Mouse (Mus musculus) heart, postnatal 0 days (tissue): ENCODE results near the gene Meis3. TPM values are rescaled to one million over a fixed set of nuclear protein-coding genes. Genes with fewer than 3 reads are reported as not detected.

Experiments
- ATAC-seq: fragments of 200-750 bp; cut with Nextera tagmentation; 2 replicates; pipeline ENCODE4 v1.8.0; 2017; ENCODE audit warnings: low read depth, moderate number of reproducible peaks, moderate library complexity; ENCODE audit not compliant: insufficient read depth
- DNase-seq: peaks from one replicate; pipeline ENCODE4 v3.0.0-alpha.2; 2016; ENCODE audit warnings: low spot score
- H3K27ac ChIP-seq: fragments of 300-500 bp; sonication (generic); 2 replicates; pipeline ENCODE4 v1.5.1; 2014; ENCODE audit warnings: low read depth, mild to moderate bottlenecking
- H3K27me3 ChIP-seq: fragments of 300-500 bp; sonication (generic); 2 replicates; pipeline ENCODE4 v1.6.1; 2014; ENCODE audit warnings: low read length, mixed read lengths; ENCODE audit not compliant: control insufficient read depth, insufficient read depth
- H3K36me3 ChIP-seq: fragments of 300-500 bp; sonication (generic); replicated peaks from 2 replicates; pipeline ENCODE4 v1.6.1; 2014; ENCODE audit warnings: low read length, mixed read lengths; ENCODE audit not compliant: control insufficient read depth, insufficient read depth
- H3K4me1 ChIP-seq: fragments of 300-500 bp; sonication (generic); 2 replicates; pipeline ENCODE4 v1.6.1; 2014; ENCODE audit warnings: antibody characterized with exemption; ENCODE audit not compliant: control insufficient read depth, insufficient read depth
- H3K4me2 ChIP-seq: fragments of 300-500 bp; sonication (generic); 2 replicates; pipeline ENCODE4 v1.6.1; 2014; ENCODE audit warnings: low read depth, mild to moderate bottlenecking, low read length, moderate library complexity
- H3K4me3 ChIP-seq: fragments of 300-500 bp; sonication (generic); 2 replicates; pipeline ENCODE4 v1.5.1; 2014; ENCODE audit warnings: low read depth, low read length
- H3K9ac ChIP-seq: fragments of 300-500 bp; sonication (generic); replicated peaks from 2 replicates; pipeline ENCODE4 v1.6.1; 2014; ENCODE audit warnings: low read depth, low read length, mixed read lengths
- H3K9me3 ChIP-seq: fragments of 300-500 bp; sonication (generic); replicated peaks from 2 replicates; pipeline ENCODE4 v1.6.1; 2016; ENCODE audit warnings: low read length; ENCODE audit not compliant: control insufficient read depth
- CTCF ChIP-seq: IDR thresholded peaks from 2 replicates; pipeline ENCODE4 v1.5.1; 2016; ENCODE audit warnings: antibody characterized with exemption, control low read depth, low read depth
- EP300 ChIP-seq: IDR thresholded peaks from 2 replicates; pipeline ENCODE4 v1.6.1; 2016; ENCODE audit warnings: antibody characterized with exemption, low read depth
- WGBS: fragments of 180-500 bp; shearing (Covaris S2); extraction: QIAGEN DNeasy Blood & Tissue Kit; methylation state at CpG from one replicate; pipeline ENCODE4 v1.1.7; 2014; 5-methylcytosine and 5-hydroxymethylcytosine counted together
- polyA plus RNA-seq: library from polyadenylated mRNA; unstranded; fragments of >200 nt; fragmentation: Nextera tagmentation; extraction: Ambion mirVana; gene quantifications from 2 replicates; pipeline ENCODE4 v1.2.1, GENCODE M21; 2015
- total RNA-seq: library from RNA; depleted of rRNA; stranded (reverse); fragments of >200 nt; gene quantifications from 2 replicates; pipeline ENCODE4 v1.2.3, GENCODE M21; 2014; ENCODE audit warnings: low replicate concordance

The Meis3 gene
- total and polyA plus RNA-seq, 2 experiments from 2014 or later: 7.7 to 8.1 TPM

DNA sequence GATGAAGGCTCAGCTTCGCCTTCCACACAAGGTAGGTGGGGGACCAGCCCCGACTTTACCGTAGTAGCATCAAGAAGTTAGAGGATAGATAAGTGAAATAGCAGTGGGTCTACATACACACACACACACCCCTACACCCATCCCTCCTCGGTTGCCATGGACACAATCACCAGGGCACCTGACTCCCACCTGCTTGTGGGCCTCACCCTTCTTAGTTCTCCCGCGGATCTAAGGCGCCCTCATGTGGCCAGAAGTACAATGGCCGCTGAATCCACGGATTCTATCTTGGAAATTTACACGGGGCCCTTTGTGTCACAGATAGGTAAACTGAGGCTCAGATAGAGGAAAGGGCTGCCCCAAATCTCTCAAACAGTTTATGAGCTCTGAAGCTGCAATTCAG, 21.4 kb upstream of the Meis3 start:
- peaks cover 4% of the 10 kb centered on the region; the same call in 1 of the 2 replicates for H3K4me1 ChIP-seq
- H3K9me3 ChIP-seq: no peaks in the 10 kb centered on the region
- WGBS: 17% methylated on average over 10 of the region's 10 CpGs
- no peak overlapping the region for H3K9ac ChIP-seq
- 0 out of 2 replicates have a peak, but pooled peaks cover 5% of the 10 kb centered on the region for H3K27me3 ChIP-seq
- ATAC-seq: no peak; the same call in 1 of the 2 replicates
- H3K4me2 ChIP-seq: no peak overlapping the region
- H3K27ac ChIP-seq: no peak overlapping the region
- TF ChIP-seq EP300: peak; percentile 42; the same call in 1 of the 2 replicates
- peak; percentile 83 for TF ChIP-seq CTCF
- H3K4me3 ChIP-seq: no peak overlapping the region
- peak; percentile 63 for DNase-seq
- H3K36me3 ChIP-seq: no peaks in the 10 kb centered on the region

GRCm38 (mm10) chr7:16155132-16155872, 19.6 kb upstream of the Meis3 start:
- Histone ChIP-seq H3K4me3 (no peak overlapping the region), H3K9me3 (no peaks in the 10 kb centered on the region), H3K36me3 (no peaks in the 10 kb centered on the region), H3K4me2 (no peak overlapping the region), H3K9ac (no peak overlapping the region), H3K27me3 (0 out of 2 replicates have a peak, but pooled peaks cover 11% of the 10 kb centered on the region), H3K4me1 (peaks cover 4% of the 10 kb centered on the region; the same call in 1 of the 2 replicates), H3K27ac (peak overlapping the region; percentile 57)
- WGBS: 30% methylated on average over 9 of the region's 9 CpGs
- peak; percentile 30; the same call in 1 of the 2 replicates for ATAC-seq
- DNase-seq: no peak
- TF ChIP-seq CTCF: no peak
- TF ChIP-seq EP300: no peak

GRCm38 (mm10) chr7:16156105-16156714, 18.7 kb upstream of the Meis3 start:
- H3K4me2 ChIP-seq: no peak overlapping the region
- TF ChIP-seq EP300: no peak
- TF ChIP-seq CTCF: no peak
- H3K36me3 ChIP-seq: no peaks in the 10 kb centered on the region
- DNase-seq (peak; percentile 62), ATAC-seq (peak; percentile 75)
- no peak overlapping the region for H3K4me3 ChIP-seq
- H3K4me1 ChIP-seq: peaks cover 4% of the 10 kb centered on the region; the same call in 1 of the 2 replicates
- no peaks in the 10 kb centered on the region for H3K9me3 ChIP-seq
- 23% methylated on average over 8 of the region's 8 CpGs for WGBS
- no peak overlapping the region for H3K9ac ChIP-seq
- H3K27me3 ChIP-seq: 0 out of 2 replicates have a peak, but pooled peaks cover 11% of the 10 kb centered on the region
- peak overlapping the region; percentile 57 for H3K27ac ChIP-seq

DNA sequence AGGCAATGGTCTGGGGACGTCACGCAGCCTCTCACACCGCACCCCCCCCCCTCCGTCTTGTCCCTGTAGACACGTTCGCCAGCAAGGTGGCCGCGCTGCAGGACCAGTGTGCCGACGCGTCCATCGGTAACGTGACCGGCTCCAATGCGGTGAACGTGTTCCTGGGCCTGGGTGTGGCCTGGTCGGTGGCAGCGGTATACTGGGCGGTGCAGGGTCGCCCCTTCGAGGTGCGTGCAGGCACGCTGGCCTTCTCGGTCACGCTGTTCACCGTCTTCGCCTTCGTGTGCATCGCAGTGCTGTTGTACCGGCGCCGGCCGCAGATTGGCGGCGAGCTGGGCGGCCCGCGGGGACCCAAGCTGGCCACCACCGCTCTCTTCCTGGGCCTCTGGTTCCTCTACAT, 16.2 kb upstream of the Meis3 start:
- Histone ChIP-seq H3K4me1 (peaks cover 4% of the 10 kb centered on the region; the same call in 1 of the 2 replicates), H3K4me2 (0 out of 2 replicates have a peak overlapping the region, but pooled peaks have one; percentile 23), H3K4me3 (no peak overlapping the region), H3K27me3 (0 out of 2 replicates have a peak, but pooled peaks cover 11% of the 10 kb centered on the region), H3K36me3 (no peaks in the 10 kb centered on the region), H3K9me3 (no peaks in the 10 kb centered on the region), H3K9ac (no peak overlapping the region), H3K27ac (no peak overlapping the region)
- TF ChIP-seq EP300 (no peak), CTCF (no peak)
- DNase-seq (no peak), ATAC-seq (no peak)
- 11% methylated on average over 36 of the region's 39 CpGs for WGBS

DNA sequence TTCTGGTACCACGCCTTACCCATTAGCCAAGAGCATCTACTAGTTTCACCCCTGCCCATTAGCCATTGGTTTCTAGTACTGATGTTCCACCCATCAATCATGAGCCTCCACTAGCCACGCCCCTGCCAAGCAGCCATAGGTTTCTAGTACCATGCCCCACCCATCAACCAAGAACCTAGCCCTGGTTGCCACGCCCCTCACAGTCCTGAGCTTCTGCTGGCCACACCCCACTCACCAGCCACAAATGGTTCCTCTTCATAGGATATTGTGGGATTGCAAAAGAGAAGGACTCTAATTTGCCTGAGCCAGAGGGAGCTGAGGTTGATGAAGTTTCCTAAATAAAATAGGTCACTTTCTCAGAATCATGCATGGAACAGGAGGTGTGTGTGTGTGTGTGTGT, 14.2 kb upstream of the Meis3 start:
- no peaks in the 10 kb centered on the region for H3K9me3 ChIP-seq
- peaks cover 1% of the 10 kb centered on the region; the same call in 1 of the 2 replicates for H3K4me1 ChIP-seq
- H3K36me3 ChIP-seq: no peaks in the 10 kb centered on the region
- no peak for DNase-seq
- 0 out of 2 replicates have a peak, but pooled peaks cover 11% of the 10 kb centered on the region for H3K27me3 ChIP-seq
- no peak overlapping the region for H3K4me3 ChIP-seq
- no peak overlapping the region for H3K9ac ChIP-seq
- ATAC-seq: no peak
- TF ChIP-seq CTCF (no peak), EP300 (no peak)
- H3K27ac ChIP-seq: no peak overlapping the region
- H3K4me2 ChIP-seq: no peak overlapping the region
- 70% methylated on average over 3 of the region's 3 CpGs for WGBS
